Mouse (Mus musculus) CH12.LX (cell line): ENCODE measurements around the gene Stambpl1. TPM values are rescaled to one million over a fixed set of nuclear protein-coding genes. Genes with fewer than 3 reads are reported as not detected.

Experiments
- DNase-seq: peaks from one replicate; pipeline ENCODE4 v3.0.0-alpha.2; 2013; ENCODE audit errors: extremely low read depth
- H3K27ac ChIP-seq: 2 replicates; pipeline ENCODE4 v1.5.1; 2012; ENCODE audit warnings: low read depth, mild to moderate bottlenecking, control low read depth, moderate library complexity; ENCODE audit not compliant: insufficient read depth
- H3K27me3 ChIP-seq: replicated peaks from 2 replicates; pipeline ENCODE3; 2012; ENCODE audit warnings: inconsistent platforms
- H3K36me3 ChIP-seq, 2 experiments: replicated peaks in 1 of 2; 2 replicates each; pipeline versions ENCODE3 to v1.6.1; 2012; ENCODE audit warnings: inconsistent platforms in 1 of 2, low read length in 1 of 2, mild to moderate bottlenecking in 1 of 2, mixed read lengths in 1 of 2, moderate library complexity in 1 of 2; ENCODE audit not compliant: control insufficient read depth in 1 of 2, insufficient read depth in 1 of 2
- H3K4me1 ChIP-seq, 2 experiments: 2 replicates each; pipeline ENCODE4 v1.6.1; 2012; ENCODE audit warnings: inconsistent platforms in 1 of 2, moderate library complexity in 1 of 2; ENCODE audit not compliant: insufficient read depth in 2 of 2, control insufficient read depth in 1 of 2
- H3K4me2 ChIP-seq: 2 replicates; pipeline ENCODE4 v1.6.1; 2012; ENCODE audit warnings: low read depth, mild to moderate bottlenecking, control low read depth; ENCODE audit not compliant: poor library complexity, insufficient read depth, severe bottlenecking
- H3K4me3 ChIP-seq, 3 experiments: fragments of 150-350 bp in 1 of 3; sonication (generic) in 1 of 3; replicated peaks in 1 of 3; 2 replicates each; pipeline versions ENCODE3 to v1.5.1; 2011 to 2012; ENCODE audit warnings: low read depth in 2 of 3, low read length in 2 of 3, mild to moderate bottlenecking in 2 of 3, moderate library complexity in 2 of 3, control low read depth in 1 of 3, improper control_type of control experiment in 1 of 3, inconsistent platforms in 1 of 3, mixed read lengths in 1 of 3; ENCODE audit not compliant: poor library complexity in 1 of 3
- H3K79me2 ChIP-seq: replicated peaks from 2 replicates; pipeline ENCODE4 v1.6.1; 2012; ENCODE audit warnings: mild to moderate bottlenecking, moderate library complexity; ENCODE audit not compliant: control insufficient read depth, poor library complexity, insufficient read depth, severe bottlenecking; ENCODE audit errors: extremely low read depth
- H3K9ac ChIP-seq: 2 replicates; pipeline ENCODE4 v1.6.1; 2012; ENCODE audit warnings: low read depth, mild to moderate bottlenecking, control low read depth, moderate library complexity; ENCODE audit not compliant: insufficient read depth
- H3K9me3 ChIP-seq: replicated peaks from 2 replicates; pipeline ENCODE3; 2012; ENCODE audit warnings: low read length, inconsistent platforms, mixed read lengths
- BHLHE40 ChIP-seq: IDR thresholded peaks from 2 replicates; pipeline ENCODE4 v1.6.1; 2011; ENCODE audit warnings: mild to moderate bottlenecking, low read depth, low read length, improper control_type of control experiment
- CTCF ChIP-seq, 2 experiments: IDR thresholded peaks in 1 of 2; conservative IDR thresholded peaks in 1 of 2; 2 replicates each; pipeline ENCODE4 v1.5.1; 2011 to 2012; ENCODE audit warnings: low read depth in 2 of 2, low read length in 2 of 2, improper control_type of control experiment in 1 of 2, inconsistent platforms in 1 of 2, mild to moderate bottlenecking in 1 of 2, moderate library complexity in 1 of 2
- ELF1 ChIP-seq: IDR thresholded peaks from 2 replicates; pipeline ENCODE4 v1.6.1; 2014; ENCODE audit warnings: low read depth, mild to moderate bottlenecking, inconsistent platforms, low read length, improper control_type of control experiment
- IRF4 ChIP-seq: IDR thresholded peaks from 2 replicates; pipeline ENCODE4 v1.6.1; 2014; ENCODE audit warnings: low read depth, mild to moderate bottlenecking, inconsistent platforms, low read length, improper control_type of control experiment
- JUN ChIP-seq: IDR thresholded peaks from 2 replicates; pipeline ENCODE4 v1.6.1; 2011; ENCODE audit warnings: low read depth, mild to moderate bottlenecking, low read length, improper control_type of control experiment, moderate library complexity; ENCODE audit not compliant: insufficient read depth
- MEF2A ChIP-seq: IDR thresholded peaks from 2 replicates; pipeline ENCODE4 v1.6.1; 2014; ENCODE audit warnings: low read depth, mild to moderate bottlenecking, inconsistent platforms, low read length, improper control_type of control experiment, borderline replicate concordance
- RAD21 ChIP-seq: IDR thresholded peaks from 2 replicates; pipeline ENCODE4 v1.6.1; 2011; ENCODE audit warnings: low read depth, mild to moderate bottlenecking, low read length, improper control_type of control experiment, moderate library complexity
- SIN3A ChIP-seq: IDR thresholded peaks from 2 replicates; pipeline ENCODE4 v1.6.1; 2012; ENCODE audit warnings: low read length, improper control_type of control experiment, inconsistent platforms
- SMC3 ChIP-seq: IDR thresholded peaks from 2 replicates; pipeline ENCODE4 v1.6.1; 2011; ENCODE audit warnings: low read depth, low read length, improper control_type of control experiment
- TCF12 ChIP-seq: IDR thresholded peaks from 2 replicates; pipeline ENCODE4 v1.6.1; 2014; ENCODE audit warnings: low read depth, mild to moderate bottlenecking, inconsistent platforms, low read length, improper control_type of control experiment
- USF2 ChIP-seq: conservative IDR thresholded peaks from 2 replicates; pipeline ENCODE4 v1.6.1; 2011; ENCODE audit warnings: low read depth, low read length, improper control_type of control experiment
- ZC3H11A ChIP-seq: IDR thresholded peaks from 2 replicates; pipeline ENCODE4 v1.6.1; 2012; ENCODE audit warnings: low read depth, mild to moderate bottlenecking, inconsistent platforms, low read length, improper control_type of control experiment
- ZKSCAN1 ChIP-seq: IDR thresholded peaks from 2 replicates; pipeline ENCODE4 v1.6.1; 2012; ENCODE audit warnings: low read depth, inconsistent platforms, low read length, improper control_type of control experiment, borderline replicate concordance
- ZNF384 ChIP-seq: IDR thresholded peaks from 2 replicates; pipeline ENCODE4 v1.6.1; 2012; ENCODE audit warnings: low read depth, low read length, improper control_type of control experiment, inconsistent platforms
- dilution Hi-C: fragments of 300-500 bp; cut with MboI; formaldehyde crosslinking; loops from 2 replicates; pipeline ENCODE4 v1.14.3; 2020; ENCODE audit warnings: low sequenced_read_pairs; ENCODE audit not compliant: extremely low pct_unique_long_range_greater_than_20kb, extremely low pct_ligation_motif_present
- in situ Hi-C: fragments of 300-500 bp; cut with MboI; formaldehyde crosslinking; loops from 3 replicates; pipeline ENCODE4 v1.14.3; 2019; ENCODE audit warnings: low sequenced_read_pairs, low pct_ligation_motif_present, low pct_unique_long_range_greater_than_20kb, mixed read lengths
- polyA plus RNA-seq: library from polyadenylated mRNA; unstranded; fragments of >175 nt; gene quantifications from 2 replicates; pipeline ENCODE4 v1.2.1, GENCODE M21; 2012; ENCODE audit warnings: low read depth; ENCODE audit not compliant: insufficient read length
- total RNA-seq, 2 experiments: library from RNA; depleted of rRNA; stranded (reverse); fragments of 300-350 nt in 1 of 2; fragments of >200 nt in 1 of 2; gene quantifications; 2 replicates each; pipeline ENCODE4 v1.2.3; 2012 to 2014

Gene Stambpl1
- total and polyA plus RNA-seq, 3 experiments, result 29.7 to 48.2 (median 40.6) TPM

DNA sequence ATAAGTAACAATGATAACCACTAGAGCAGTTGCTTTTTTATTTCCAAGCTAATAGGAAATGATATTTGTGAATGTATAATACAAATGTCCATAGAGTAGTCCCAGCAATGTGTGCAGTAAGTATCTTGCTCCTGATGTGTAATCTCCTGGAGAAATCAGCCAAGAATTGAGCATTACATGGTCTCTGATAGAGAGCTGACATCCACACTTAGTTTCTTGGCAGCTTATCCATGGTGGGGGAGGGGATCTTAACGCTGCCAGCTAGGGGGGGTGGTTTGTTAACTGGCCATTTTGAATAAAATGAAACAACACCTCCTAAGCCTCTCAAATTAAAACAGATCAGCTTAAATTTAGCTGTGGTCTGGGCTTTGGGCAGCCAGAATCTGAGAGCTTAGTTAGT, 77.0 kb downstream of the Stambpl1 start:
- Histone ChIP-seq H3K79me2 (no peaks in the 10 kb centered on the region), H3K4me1 (no peaks in the 10 kb centered on the region; a peak in 1 of 4 replicates), H3K4me2 (no peak overlapping the region), H3K9me3 (no peaks in the 10 kb centered on the region)
- DNase-seq, result no peak
- TF ChIP-seq MEF2A, result no peak
- no peak for TF ChIP-seq USF2
- TF ChIP-seq SMC3, result no peak
- TF ChIP-seq IRF4, result no peak
- no peak for TF ChIP-seq RAD21
- no peak for TF ChIP-seq CTCF (conservative IDR thresholded peaks at IDR 0.05 in 1 of 2, IDR thresholded peaks at IDR 0.05 in 1 of 2; ENCODE audit: low read depth in 2 of 2, low read length in 2 of 2)
- no peak for TF ChIP-seq JUN
- no peak for TF ChIP-seq BHLHE40
- no peak for TF ChIP-seq ELF1
- no peak for TF ChIP-seq ZNF384
- TF ChIP-seq, all 38 proteins: peak for 0
- H3K36me3 ChIP-seq, result no peaks in the 10 kb centered on the region
- H3K9ac ChIP-seq, result no peak overlapping the region
- no peak overlapping the region for H3K4me3 ChIP-seq
- no peaks in the 10 kb centered on the region for H3K27me3 ChIP-seq
- dilution Hi-C loops, result no loop called here
- no peak overlapping the region for H3K27ac ChIP-seq
- in situ Hi-C loops, result no loop called here

DNA sequence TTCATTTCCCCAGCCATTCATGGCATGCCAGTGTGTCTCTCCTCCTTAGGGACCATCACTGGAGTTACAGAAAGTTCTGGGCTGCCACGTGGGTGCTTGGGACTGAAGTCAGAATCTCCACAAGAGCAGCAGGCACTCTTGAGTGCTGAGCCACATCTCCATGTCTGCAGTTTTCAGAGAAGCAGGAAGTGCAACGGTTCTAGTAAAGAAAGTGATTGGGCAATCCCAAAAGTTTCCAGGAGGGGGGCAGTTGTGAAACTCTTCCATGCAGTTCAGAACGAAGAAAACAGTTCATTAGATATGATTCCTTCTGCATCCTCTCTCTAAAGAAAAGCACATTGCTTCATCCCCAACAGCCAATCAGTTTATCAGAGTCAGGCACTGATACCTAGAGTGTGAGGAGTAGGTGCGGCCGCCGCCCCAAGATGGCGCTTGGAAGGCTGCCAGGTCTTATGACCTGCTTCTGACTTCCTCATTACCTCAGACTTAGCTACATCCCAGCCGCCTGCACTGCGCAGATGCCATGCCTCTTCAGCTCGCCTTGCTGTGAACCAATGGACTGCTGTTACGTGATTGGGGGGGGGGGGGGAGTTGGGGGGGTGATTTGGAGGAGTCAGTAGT, 78.2 kb downstream of the Stambpl1 start:
- in situ Hi-C loops, result no loop called here
- Histone ChIP-seq H3K36me3 (no peaks in the 10 kb centered on the region), H3K9ac (no peak overlapping the region), H3K27me3 (no peaks in the 10 kb centered on the region), H3K4me3 (no peak overlapping the region), H3K79me2 (no peaks in the 10 kb centered on the region), H3K4me1 (no peaks in the 10 kb centered on the region; a peak in 1 of 4 replicates), H3K4me2 (no peak overlapping the region), H3K9me3 (no peaks in the 10 kb centered on the region), H3K27ac (no peak overlapping the region)
- TF ChIP-seq SIN3A (no peak), ZKSCAN1 (no peak), ZC3H11A (no peak), JUN (no peak), TCF12 (no peak)
- no peak for DNase-seq
- dilution Hi-C loops, result no loop called here
